Mouse (Mus musculus) lung, embryonic 14.5 days (tissue): ENCODE measurements around the gene Myh7. TPM values are rescaled to one million over a fixed set of nuclear protein-coding genes. Genes with fewer than 3 reads are reported as not detected.

Source experiments
- ATAC-seq: fragments of 200-750 bp; cut with Nextera tagmentation; 2 replicates; pipeline ENCODE4 v1.8.0; 2017; ENCODE audit warnings: mild to moderate bottlenecking, moderate TSS enrichment, moderate library complexity; ENCODE audit not compliant: insufficient read depth
- DNase-seq: peaks from one replicate; pipeline ENCODE4 v3.0.0-alpha.2; 2015
- H3K27ac ChIP-seq: fragments of 300-500 bp; sonication (generic); 2 replicates; pipeline ENCODE4 v1.5.1; 2014; ENCODE audit warnings: low read depth, mild to moderate bottlenecking, moderate library complexity
- H3K27me3 ChIP-seq: fragments of 300-500 bp; sonication (generic); 2 replicates; pipeline ENCODE4 v1.6.1; 2014; ENCODE audit warnings: low read length, control low read depth; ENCODE audit not compliant: insufficient read depth
- H3K36me3 ChIP-seq: fragments of 300-500 bp; sonication (generic); 2 replicates; pipeline ENCODE4 v1.6.1; 2014; ENCODE audit warnings: control low read depth; ENCODE audit not compliant: insufficient read depth
- H3K4me1 ChIP-seq: fragments of 300-500 bp; sonication (generic); 2 replicates; pipeline ENCODE4 v1.6.1; 2014; ENCODE audit warnings: antibody characterized with exemption, control low read depth; ENCODE audit not compliant: insufficient read depth
- H3K4me2 ChIP-seq: fragments of 300-500 bp; sonication (generic); 2 replicates; pipeline ENCODE4 v1.6.1; 2014; ENCODE audit warnings: mild to moderate bottlenecking
- H3K4me3 ChIP-seq: fragments of 300-500 bp; sonication (generic); 2 replicates; pipeline ENCODE4 v1.5.1; 2014; ENCODE audit warnings: low read depth, low read length
- H3K9ac ChIP-seq: fragments of 300-500 bp; sonication (generic); 2 replicates; pipeline ENCODE4 v1.6.1; 2014
- H3K9me3 ChIP-seq: fragments of 300-500 bp; sonication (generic); 2 replicates; pipeline ENCODE4 v1.6.1; 2016; ENCODE audit warnings: low read depth, low read length, control low read depth
- CTCF ChIP-seq: IDR thresholded peaks from 2 replicates; pipeline ENCODE4 v1.5.1; 2016; ENCODE audit warnings: antibody characterized with exemption, low read depth
- WGBS: fragments of 180-500 bp; shearing (Covaris S2); extraction: QIAGEN DNeasy Blood & Tissue Kit; methylation state at CpG from one replicate; pipeline ENCODE4 v1.1.7; 2014; 5-methylcytosine and 5-hydroxymethylcytosine counted together
- polyA plus RNA-seq: library from polyadenylated mRNA; unstranded; fragments of >200 nt; fragmentation: Nextera tagmentation; extraction: Ambion mirVana; gene quantifications from 2 replicates; pipeline ENCODE4 v1.2.1, GENCODE M21; 2014

Myh7 gene
- polyA plus RNA-seq, 1 experiment from 2014 or later = 3.6 TPM

DNA sequence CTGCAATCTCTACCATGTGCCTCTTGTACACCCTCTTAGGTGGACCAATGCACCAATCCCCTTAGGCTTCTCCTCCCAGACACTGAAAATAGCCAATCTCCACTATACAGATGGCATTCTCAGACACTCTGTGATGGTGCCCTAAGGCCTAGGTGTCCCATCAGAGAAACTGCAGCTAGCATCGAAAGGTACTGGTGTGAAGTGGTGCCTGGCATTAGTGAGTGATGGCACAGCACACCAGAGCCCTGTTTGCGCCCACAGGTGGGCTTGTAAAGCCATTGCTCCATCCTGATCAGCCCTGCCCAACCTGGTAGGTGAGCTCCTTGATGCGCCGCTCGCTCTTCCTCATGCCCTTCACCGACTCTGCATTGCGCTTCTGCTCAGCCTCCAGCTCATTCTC is 50.5 kb downstream of the Myh7 start:
- Histone ChIP-seq H3K9me3 (no peaks in the 10 kb centered on the region), H3K4me1 (no peaks in the 10 kb centered on the region), H3K9ac (no peak overlapping the region), H3K36me3 (no peaks in the 10 kb centered on the region), H3K27me3 (no peaks in the 10 kb centered on the region), H3K4me2 (no peak overlapping the region), H3K4me3 (no peak overlapping the region), H3K27ac (no peak overlapping the region)
- DNase-seq = no peak
- no peak for ATAC-seq
- TF ChIP-seq CTCF = no peak
- WGBS = 89% methylated on average over 7 of the region's 7 CpGs

DNA sequence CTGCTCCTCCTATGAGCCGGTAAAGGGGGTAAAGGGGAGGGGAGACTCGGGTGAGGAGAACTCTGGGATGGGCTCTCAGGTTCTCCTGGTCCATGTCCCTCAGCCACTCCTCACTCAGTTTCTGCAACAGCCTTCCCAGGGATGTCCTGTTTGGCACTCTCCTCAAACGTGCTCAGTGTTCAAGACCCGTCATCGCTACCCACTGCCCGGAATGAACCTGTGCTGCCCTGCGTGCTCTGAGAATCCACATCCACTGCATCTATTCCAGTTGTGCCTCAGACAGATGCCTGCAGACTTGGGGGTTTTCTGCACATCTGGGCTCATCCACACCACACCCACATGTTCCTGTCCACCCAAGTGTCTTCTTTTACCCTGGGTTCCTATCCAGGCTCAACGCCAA is 51.9 kb downstream of the Myh7 start:
- no peak for TF ChIP-seq CTCF
- no peak overlapping the region for H3K4me2 ChIP-seq
- no peak overlapping the region for H3K9ac ChIP-seq
- no peak for ATAC-seq
- H3K4me3 ChIP-seq = no peak overlapping the region
- no peaks in the 10 kb centered on the region for H3K36me3 ChIP-seq
- no peaks in the 10 kb centered on the region for H3K4me1 ChIP-seq
- H3K27ac ChIP-seq = no peak overlapping the region
- H3K9me3 ChIP-seq = no peaks in the 10 kb centered on the region
- no peaks in the 10 kb centered on the region for H3K27me3 ChIP-seq
- 86% methylated on average over 8 of the region's 8 CpGs for WGBS
- no peak for DNase-seq

DNA sequence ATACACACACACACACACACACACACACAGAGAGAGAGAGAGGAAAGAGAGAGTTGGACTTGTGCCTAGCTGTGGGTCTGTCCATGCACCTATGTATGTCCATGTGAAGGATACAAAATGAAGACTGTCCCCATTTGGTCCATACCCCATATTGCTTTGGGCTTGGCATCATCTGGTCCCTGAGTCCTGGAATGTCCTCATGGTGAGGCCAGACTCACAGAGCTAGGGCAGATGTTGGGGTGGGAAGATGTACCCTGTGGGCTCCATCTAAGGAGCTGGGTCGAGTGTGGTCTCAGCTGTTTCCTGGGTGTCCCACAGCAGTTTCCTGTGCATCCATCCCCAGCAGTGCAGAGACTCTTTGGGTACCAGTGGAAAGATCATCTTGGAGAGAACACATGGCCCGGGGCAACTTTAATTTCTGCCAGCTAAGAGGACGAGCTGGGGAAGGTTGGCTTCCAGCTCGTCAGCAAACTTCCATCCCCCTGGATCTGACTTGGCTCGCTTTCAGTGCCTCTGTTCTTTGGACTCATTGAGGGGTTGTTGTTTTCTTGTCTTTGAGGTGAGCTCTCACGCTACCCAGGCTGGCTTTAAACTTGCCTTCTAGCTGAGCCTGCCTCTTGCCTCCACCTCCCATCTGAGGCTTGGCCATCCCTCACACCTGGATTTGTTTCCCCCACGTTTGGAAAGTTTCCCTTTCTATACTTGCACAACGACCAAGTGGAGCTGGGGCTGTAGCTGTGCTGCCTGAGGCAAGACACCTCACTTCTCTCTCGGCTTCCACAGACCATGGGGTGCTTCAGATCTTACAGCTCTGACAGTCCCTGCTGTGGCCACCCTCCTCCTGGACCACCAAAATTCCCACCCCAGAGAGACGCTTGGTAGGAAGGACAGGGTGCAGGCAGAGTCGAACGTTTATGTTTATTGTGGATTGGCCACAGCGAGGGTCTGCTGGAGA is 53.1 kb downstream of the Myh7 start:
- WGBS = 60% methylated on average over 13 of the region's 13 CpGs
- no peak overlapping the region for H3K4me3 ChIP-seq
- no peak overlapping the region for H3K9ac ChIP-seq
- no peaks in the 10 kb centered on the region for H3K9me3 ChIP-seq
- no peak for DNase-seq
- TF ChIP-seq CTCF = no peak
- H3K4me2 ChIP-seq = no peak overlapping the region
- no peak overlapping the region for H3K27ac ChIP-seq
- no peaks in the 10 kb centered on the region for H3K4me1 ChIP-seq
- ATAC-seq = no peak
- no peaks in the 10 kb centered on the region for H3K36me3 ChIP-seq
- H3K27me3 ChIP-seq = no peaks in the 10 kb centered on the region

DNA sequence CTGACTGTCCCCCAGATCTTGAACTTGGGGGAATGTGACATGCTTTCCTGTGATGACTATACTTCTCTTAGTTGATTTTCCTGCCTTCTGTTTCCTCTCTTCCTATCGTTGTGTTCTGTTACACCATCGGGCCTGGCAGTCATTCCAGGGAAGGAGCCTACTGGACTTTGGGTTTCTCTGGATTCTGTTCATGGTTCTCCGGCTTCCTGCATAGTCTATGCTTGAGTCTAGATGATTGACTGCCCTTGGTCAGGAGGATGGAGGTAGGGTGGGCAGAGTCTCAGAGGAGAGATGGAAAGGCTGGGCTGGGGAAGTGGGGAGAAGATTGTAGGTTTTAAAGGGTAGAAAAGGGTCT is 54.3 kb downstream of the Myh7 start:
- DNase-seq (no peak), ATAC-seq (no peak)
- Histone ChIP-seq H3K4me1 (no peaks in the 10 kb centered on the region), H3K9ac (no peak overlapping the region), H3K9me3 (no peaks in the 10 kb centered on the region), H3K4me2 (no peak overlapping the region), H3K36me3 (no peaks in the 10 kb centered on the region), H3K4me3 (no peak overlapping the region), H3K27me3 (no peaks in the 10 kb centered on the region), H3K27ac (no peak overlapping the region)
- 74% methylated on average over 3 of the region's 3 CpGs for WGBS
- no peak for TF ChIP-seq CTCF

DNA sequence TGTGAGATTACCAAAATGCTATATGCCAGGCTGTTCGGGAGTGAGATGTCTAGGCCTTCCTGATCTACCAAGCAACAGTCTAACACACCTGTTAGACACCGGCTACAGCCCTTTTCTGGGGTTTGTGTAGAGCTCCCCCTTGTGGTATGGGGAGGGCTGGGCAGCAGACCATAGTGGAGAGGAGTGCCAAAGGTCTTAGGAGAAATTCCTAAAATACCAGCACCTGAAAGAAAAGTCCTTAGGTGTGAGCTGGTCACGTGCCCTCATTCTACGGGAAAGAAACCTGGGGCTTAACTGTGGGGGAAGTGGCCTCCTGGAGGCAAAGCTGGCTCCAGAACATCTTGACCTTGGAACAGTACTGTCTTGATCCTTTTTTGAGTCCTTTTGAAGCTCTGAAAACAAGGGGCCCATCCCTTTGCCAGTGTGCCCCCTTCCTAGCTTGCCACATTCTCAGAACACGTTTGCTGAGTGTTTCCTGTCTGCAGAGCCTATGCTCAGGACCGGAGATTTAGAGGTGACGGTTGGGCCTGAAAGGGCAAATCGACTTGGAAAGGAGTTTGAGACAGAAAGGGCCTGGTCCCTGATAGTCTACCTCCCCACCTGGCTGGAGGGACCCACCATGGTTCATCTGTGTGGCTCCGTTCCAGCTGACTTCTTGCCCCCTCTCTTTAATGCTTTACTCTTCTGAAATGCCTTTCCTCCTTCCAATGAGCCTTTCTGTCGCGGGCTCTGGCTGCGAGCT is 54.8 kb downstream of the Myh7 start:
- Histone ChIP-seq H3K36me3 (no peaks in the 10 kb centered on the region), H3K4me1 (no peaks in the 10 kb centered on the region), H3K9me3 (no peaks in the 10 kb centered on the region), H3K27me3 (no peaks in the 10 kb centered on the region), H3K9ac (no peak overlapping the region), H3K4me3 (no peak overlapping the region), H3K27ac (no peak overlapping the region), H3K4me2 (no peak overlapping the region)
- WGBS = 42% methylated on average over 12 of the region's 12 CpGs
- ATAC-seq = peak; percentile 62
- DNase-seq = peak; percentile 83
- TF ChIP-seq CTCF = peak; percentile 89

DNA sequence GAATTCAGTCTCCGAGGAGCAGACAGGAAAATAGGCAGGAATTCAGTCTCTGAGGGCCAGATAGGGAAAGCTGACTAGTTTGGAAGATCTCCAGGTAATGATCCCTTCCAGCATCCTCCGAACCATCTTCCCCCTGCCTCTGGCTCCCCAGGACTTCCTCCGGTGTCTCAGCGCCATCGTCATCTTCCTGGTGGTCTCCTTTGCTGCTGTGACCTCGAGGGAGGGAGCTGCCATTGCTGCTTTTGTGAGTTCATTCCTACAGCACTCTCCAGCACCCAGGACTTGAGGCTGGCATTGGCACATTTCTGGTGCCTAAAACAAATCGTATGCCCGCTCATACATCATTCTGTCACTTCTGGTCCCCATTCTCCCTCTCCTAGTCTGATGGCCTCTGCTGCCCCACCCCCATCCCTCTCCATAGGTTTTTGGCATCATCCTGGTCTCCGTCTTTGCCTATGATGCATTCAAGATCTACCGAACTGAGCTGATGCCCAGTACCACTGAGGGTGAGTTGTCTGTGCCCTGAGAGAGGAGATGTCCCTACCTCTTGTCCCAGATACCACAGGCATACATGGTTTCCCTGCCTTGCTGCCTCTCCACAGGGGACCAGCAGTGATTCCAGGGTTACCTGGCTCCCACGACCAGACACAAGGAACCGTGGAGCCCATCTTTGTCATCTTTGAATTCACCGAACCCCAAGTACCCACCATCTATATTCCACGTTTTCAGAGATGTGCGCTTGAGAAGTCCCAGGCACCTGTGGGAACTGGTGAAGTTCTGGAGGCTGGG is 55.8 kb downstream of the Myh7 start:
- 72% methylated on average over 15 of the region's 15 CpGs for WGBS
- Histone ChIP-seq H3K27ac (no peak overlapping the region), H3K36me3 (no peaks in the 10 kb centered on the region), H3K9me3 (no peaks in the 10 kb centered on the region), H3K4me1 (no peaks in the 10 kb centered on the region), H3K4me3 (no peak overlapping the region), H3K9ac (no peak overlapping the region), H3K4me2 (no peak overlapping the region), H3K27me3 (no peaks in the 10 kb centered on the region)
- DNase-seq = no peak
- no peak for TF ChIP-seq CTCF
- no peak for ATAC-seq
